9 mouse cellular contexts compared by ENCODE assay signal in genomic region chr17:31906441-31906840, GRCm38 (mm10). TPM values are rescaled to one million over a fixed set of nuclear protein-coding genes. Genes with fewer than 3 reads are reported as not detected.
DNase-seq lines count a peak whose midpoint lies in the region; ATAC-seq and TF ChIP-seq lines count a peak whose summit lies in the region.
"Had no signal": no experiment of that assay in that cellular context is flagged by ENCODE, and none has a peak within 500 bp of the region (broad histone marks: within the 10 kb centered on the region; RNA-seq: fewer than 3 reads in every experiment).

No protein-coding gene starts in this region.

- H3K9ac ChIP-seq in stomach, embryonic 15.5 days: no peak overlapping the region
- H3K9ac ChIP-seq: liver, embryonic 14.5 days had no signal

- H3K27ac ChIP-seq in heart, embryonic 10.5 days: peak overlapping the region; percentile 71; the same call in 1 of the 2 replicates
- peak overlapping the region; percentile 74 for H3K27ac ChIP-seq in layer of hippocampus, adult 2 months
- peak overlapping the region; percentile 40; the same call in 1 of the 2 replicates for H3K27ac ChIP-seq in stomach, embryonic 15.5 days
- H3K27ac ChIP-seq: liver, embryonic 14.5 days had no signal

- no peaks in the 10 kb centered on the region for H3K27me3 ChIP-seq in heart, embryonic 10.5 days (ENCODE audit: insufficient read depth, poor library complexity, severe bottlenecking)
- H3K27me3 ChIP-seq in stomach, embryonic 15.5 days (replicated peaks): no peaks in the 10 kb centered on the region

- H3K4me1 ChIP-seq in heart, embryonic 10.5 days: peaks cover 28% of the 10 kb centered on the region
- peaks cover 9% of the 10 kb centered on the region; the same call in 1 of the 2 replicates for H3K4me1 ChIP-seq in stomach, embryonic 15.5 days

- H3K4me3 ChIP-seq in heart, embryonic 10.5 days: no peak overlapping the region
- no peak overlapping the region for H3K4me3 ChIP-seq in layer of hippocampus, adult 2 months
- no peak overlapping the region for H3K4me3 ChIP-seq in stomach, embryonic 15.5 days (replicated peaks)

- no peaks in the 10 kb centered on the region for H3K36me3 ChIP-seq in heart, embryonic 10.5 days
- no peaks in the 10 kb centered on the region for H3K36me3 ChIP-seq in stomach, embryonic 15.5 days

- 92% methylated on average over 3 of the region's 3 CpGs for WGBS in heart, embryonic 10.5 days
- WGBS in stomach, embryonic 15.5 days: 88% methylated on average over 3 of the region's 3 CpGs

- TF ChIP-seq CTCF in layer of hippocampus, adult 2 months (conservative IDR thresholded peaks at IDR 0.05): no peak

- no peak for ATAC-seq in stomach, embryonic 15.5 days (ENCODE audit: insufficient read depth, low FRiP score, low read depth)

- no peak for DNase-seq in heart, embryonic 10.5 days (ENCODE audit: low spot score)
- no peak for DNase-seq in heart, adult 9 months (ENCODE audit: low spot score in 2 of 2)
- DNase-seq in layer of hippocampus, adult 2 months (ENCODE audit: low spot score in 2 of 2): no peak
- DNase-seq in layer of hippocampus, adult 9-11 months: no peak
- DNase-seq in testis, postnatal 10 days (ENCODE audit: low spot score): peak; percentile 32
- no peak for DNase-seq in testis, postnatal 14 days (ENCODE audit: low spot score)
- no peak for DNase-seq in right cerebral cortex, postnatal 36 days (ENCODE audit: low spot score in 2 of 2)

- H3K9me3 ChIP-seq in heart, embryonic 10.5 days: no peaks in the 10 kb centered on the region
- H3K9me3 ChIP-seq in stomach, embryonic 15.5 days: no peaks in the 10 kb centered on the region

- no peak overlapping the region for H3K4me2 ChIP-seq in stomach, embryonic 15.5 days

RNA-seq across cellular contexts. Expression of gene Sik1, which starts 50.8 kb away (rescaled TPM):
- polyA plus RNA-seq in heart, embryonic 10.5 days (2016; fragmentation: Nextera tagmentation; extraction: Ambion mirVana): 20.9 and 22.0 TPM in 2 replicates
- 10 to 100 TPM; 12.4 to 15.4 TPM for total RNA-seq in layer of hippocampus, adult 2 months (2021)
- polyA plus RNA-seq in stomach, embryonic 15.5 days (2015; fragmentation: Nextera tagmentation; extraction: Ambion mirVana): 19.6 and 21.8 TPM in 2 replicates
